Mouse (Mus musculus): ENCODE results near the gene Ugt2b34.
"Not testable (repeated sequence)": the region's sequence is repeated elsewhere in the genome, so short reads cannot be mapped to it uniquely, and the experiment has no call there.

Gene Ugt2b34

DNA sequence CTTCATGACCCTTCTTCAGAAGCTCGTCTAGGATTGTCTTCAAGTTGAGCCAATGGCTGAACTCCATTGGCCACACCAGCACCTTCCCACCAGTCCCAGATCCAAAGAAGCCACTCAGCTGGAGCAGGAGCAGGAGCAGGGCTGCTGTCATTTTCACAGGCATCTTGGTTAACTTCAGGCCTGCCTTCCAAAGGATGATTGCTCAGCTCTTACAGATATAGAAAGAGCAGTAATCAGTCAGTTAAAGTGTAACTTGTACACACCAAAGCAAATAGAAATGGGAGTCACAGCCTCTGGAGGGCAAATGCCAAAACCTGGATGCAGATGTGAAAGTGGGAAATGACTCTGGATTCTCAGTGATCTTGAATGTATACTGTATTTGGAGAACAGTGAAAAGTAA lies at the start of gene Ugt2b34:
Gene Ugt2b34, minus strand, starts transcription at position 180 of the 400 bp plus-strand sequence.
- DNase-seq (ENCODE audit: low spot score in 2 of 2) = no peak

DNA sequence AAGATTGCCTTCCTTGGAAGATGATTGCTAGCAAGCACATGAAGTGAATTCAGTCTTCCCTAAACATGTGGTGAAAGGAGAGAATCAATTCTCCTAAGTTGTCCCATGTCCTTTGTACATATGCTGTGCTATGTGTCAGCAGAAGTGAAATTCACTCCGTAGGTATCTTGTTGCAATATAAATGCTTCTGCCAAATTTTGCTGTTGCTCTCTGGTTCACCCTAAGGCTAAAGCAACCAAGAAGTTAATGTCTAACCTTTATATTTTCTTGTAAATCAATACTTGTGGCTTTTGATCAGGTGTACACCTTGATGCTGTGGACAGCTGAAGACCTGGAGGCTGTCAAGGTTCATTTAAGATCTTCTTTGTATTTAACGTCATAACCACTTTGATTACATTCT lies 35.4 kb upstream of the Ugt2b34 start:
- no peak for DNase-seq (ENCODE audit: low spot score in 2 of 2)

DNA sequence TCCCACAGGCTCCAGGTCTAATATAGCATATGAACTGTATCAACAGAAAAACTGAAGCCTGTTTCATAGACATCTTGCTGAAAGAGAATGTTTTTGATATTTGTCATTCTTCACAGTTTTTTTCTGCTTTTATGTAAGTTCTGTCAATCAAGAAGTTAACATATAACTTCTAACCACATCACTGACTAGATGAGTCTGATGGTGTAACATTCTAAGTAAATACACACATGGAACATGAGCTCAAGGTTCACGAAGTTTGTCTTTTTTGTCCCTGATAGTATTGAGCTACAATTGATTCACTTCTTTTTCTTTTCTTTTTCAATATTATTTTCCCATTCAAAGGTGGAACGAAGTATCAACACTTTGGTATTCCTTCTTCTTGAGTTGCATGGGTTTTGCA lies 19.7 kb upstream of the Ugt2b34 start, which contains the start of gene Ugt2b1:
Gene Ugt2b1, minus strand, starts transcription at position 105 of the 400 bp plus-strand sequence.
- no peak for DNase-seq (ENCODE audit: low spot score in 2 of 2)

DNA sequence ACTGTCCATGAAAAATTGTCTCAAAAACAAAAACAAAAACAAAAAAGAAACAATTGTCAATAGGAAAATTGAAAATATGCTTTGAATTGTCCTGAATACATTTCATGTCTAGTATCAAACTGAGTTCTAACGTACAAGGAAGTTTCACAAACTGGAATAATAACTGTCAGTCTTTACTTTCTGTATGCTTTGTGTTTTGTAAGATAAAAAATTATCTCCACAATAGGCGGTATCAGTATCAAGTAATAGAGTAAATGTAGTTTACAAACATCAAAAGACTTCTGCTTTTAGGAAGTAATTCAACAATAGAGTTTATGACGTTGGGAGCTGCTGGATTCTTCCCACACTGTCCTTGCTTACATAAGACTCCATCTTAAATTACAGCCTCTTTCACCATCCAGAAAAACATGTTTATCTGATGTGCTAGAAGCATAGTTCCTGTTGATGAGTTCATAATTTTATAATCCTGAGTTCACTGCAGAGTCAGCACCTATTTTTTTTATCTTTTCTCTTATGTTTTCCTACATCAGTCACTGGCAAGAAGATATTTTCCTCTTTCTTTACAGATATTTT lies 14.0 kb upstream of the Ugt2b34 start:
- DNase-seq (ENCODE audit: low spot score in 2 of 2) = no peak

DNA sequence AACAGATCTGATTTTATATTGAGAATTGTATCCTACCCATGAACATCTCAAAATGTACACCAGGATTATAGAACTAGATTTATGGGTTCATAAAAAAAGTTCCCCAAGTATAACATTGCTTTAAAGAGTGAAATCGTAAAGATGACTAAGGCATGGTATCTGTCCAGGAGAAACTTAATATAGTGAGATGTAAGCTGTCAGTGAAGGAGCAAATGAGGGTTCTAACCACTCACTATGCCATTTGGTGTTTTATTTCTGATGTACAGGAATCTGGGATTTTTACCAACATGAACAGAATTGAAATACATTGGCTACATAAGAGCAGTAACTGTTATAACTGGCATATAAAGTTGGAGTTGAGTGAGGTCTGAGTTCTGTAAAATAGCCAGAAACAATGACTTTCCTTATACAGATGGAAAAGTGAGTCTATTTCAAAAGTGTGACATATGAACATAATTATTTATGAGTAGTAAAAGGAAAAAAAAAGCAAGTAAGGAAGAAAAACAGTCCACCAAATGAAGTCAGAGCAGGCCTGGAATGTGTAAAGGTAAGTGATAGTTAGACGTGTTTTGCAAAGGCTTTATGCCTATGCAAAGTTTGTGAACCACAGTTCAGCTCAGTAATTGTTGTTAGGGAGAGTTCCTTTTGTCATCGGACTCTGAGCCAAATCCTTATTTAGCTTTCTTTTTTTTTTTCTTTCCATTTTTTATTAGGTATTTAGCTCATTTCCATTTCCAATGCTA lies 4.8 kb upstream of the Ugt2b34 start:
- DNase-seq (ENCODE audit: low spot score in 2 of 2) = no peak

DNA sequence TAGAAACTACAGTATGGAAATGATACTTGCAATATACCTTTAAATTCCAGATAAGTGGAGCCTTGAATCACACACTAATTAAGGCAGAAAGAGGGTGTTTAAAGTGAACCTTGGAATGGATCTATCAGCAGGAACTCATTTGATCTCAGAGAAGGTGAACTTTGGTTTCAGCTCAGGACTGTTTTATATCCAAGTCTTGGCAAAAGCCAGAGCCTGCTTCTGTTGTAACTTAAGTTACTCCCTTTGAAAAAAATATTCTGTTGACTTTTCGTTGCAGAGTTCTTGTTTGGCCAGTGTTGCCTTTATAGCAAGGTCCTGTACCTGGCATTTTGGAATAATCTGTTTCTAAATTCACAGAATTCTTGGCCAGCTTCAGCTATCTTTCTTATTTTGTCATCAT lies 4.0 kb upstream of the Ugt2b34 start:
- no peak for DNase-seq (ENCODE audit: low spot score in 2 of 2)

DNA sequence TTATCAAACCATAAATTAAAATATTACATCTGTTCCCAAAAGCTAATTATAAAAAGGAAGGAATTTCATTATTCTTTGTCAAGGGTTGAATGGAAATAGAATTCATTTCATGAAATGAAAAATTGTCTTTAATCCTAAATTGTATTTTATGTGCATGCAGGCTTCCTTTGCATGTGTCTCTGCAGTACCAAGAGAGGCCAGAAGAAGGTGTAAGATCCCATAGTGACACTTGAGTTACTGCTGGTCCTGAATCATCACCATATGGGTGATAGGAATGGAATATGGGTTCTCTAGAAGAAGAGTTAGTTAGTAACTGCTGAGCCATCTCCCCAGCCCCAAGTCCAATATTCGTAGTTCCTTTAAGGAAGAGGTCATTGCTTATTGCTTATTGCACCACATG lies 16.8 kb downstream of the Ugt2b34 start:
- DNase-seq (ENCODE audit: low spot score in 2 of 2) = no peak

DNA sequence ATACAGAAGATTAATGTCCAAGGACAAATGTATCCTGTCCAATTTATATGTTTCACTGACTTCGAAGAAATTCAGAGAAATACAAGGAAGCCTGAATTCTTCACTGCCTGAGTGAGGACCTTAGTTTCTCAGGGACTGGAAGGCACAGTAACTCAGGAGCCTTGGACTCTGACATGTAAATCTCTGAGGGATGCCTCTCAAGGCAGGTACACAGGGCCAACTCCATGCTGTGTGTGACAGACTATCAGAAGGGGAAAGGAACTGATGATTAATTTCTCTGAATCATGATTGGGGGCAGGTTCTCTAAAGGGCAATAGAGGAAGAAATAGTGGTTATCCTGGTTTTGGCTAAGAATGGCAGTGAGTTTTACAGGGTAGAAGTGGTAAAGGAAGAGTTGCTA lies 18.3 kb downstream of the Ugt2b34 start:
- DNase-seq (ENCODE audit: low spot score in 2 of 2) = no peak

DNA sequence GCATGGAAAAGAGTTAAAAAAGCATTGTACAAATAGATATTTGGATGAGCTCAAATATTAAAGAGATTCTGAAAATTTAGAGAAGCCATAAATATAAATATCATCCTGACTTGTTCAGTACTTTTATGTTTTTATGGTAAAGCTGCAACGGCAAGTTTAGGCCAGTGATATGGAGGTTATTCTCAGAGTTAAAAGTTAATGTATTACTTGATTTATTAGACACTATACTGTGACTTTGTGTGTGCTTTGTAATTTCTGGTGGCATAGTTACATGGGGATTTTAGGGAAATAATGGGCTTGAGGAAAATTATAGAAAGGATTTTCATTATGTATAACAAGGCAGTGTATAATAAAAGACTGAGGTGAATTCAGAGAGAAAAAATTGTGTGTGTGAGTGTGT lies 19.7 kb downstream of the Ugt2b34 start:
- no peak for DNase-seq (ENCODE audit: low spot score in 2 of 2)

DNA sequence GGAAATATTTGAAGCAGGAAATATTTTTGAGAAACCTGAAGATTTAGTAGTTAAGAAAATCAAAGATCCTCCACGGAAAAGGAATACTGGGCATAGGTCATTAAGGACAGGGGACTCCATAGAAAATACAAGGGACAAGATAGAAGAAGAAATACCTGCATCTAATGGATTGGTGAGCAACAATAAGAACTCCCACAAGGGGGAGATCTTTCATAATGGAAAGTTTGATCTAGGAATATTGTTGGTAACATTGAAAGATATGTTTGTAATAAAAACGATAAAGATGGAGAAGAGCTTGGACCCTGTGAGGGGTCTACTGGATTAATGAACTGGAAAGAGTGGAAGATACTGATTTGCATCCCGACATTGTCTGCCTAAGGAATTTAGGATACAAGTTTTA lies 20.1 kb downstream of the Ugt2b34 start:
- DNase-seq (ENCODE audit: low spot score in 2 of 2) = no peak

DNA sequence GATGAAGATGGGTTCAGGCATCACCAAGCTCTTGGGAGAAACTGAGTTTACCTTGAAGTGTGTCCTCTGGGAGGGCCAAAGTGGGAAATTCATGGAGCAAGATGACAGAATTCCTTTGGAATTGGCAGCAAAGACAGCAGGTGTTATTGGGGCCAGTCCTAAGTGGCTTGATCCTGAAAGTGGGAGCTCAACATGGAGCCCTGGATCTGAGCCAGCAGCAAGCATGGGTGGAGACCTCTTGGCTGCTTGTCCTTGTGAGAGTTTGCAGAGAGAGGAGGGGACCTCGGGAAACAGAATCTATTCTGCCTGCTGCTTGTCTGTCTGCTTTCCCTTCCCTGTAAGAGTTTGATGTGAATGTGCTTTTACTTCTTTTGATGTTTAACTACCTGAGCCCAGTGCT lies 34.9 kb downstream of the Ugt2b34 start:
- no peak for DNase-seq (ENCODE audit: low spot score in 2 of 2)

DNA sequence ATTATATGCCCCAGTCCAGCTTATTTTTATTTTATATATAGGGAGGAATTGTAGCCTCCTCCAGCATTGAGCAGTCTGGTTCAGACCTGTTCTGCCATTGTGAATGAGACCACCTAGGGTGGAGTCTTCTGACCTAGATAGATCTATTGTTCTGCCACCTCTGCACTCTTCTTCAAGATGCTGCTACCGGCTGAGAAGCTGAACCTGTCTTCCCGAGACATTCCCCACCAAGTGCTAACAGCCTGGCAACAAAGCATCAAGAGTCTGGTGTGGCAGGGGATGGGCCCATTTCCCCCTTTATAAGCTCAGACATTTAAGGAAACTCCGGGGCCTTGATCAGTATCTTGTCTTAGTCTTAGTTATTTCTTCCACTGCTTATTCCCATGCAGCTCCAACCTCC lies 48.4 kb downstream of the Ugt2b34 start:
- no peak for DNase-seq (ENCODE audit: low spot score in 2 of 2)

DNA sequence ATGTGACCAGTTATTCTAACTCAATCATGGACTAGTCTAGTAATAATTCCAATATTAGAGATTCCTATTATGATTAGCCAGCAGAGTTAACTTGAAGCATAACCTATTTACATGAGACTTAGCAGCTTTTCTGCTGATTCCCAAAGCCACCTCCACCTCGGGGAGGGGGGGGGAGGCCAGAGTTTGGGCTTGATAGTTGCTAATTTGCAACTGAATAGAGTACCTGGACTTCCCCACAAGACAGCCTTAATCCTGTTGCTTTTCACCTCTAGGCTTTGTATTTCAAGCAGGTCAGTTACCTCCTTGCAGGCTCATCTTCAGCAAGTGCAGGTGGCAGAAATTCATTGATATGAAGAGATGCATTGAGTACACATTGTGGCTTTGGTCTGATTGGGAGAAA lies 49.1 kb downstream of the Ugt2b34 start:
- no peak for DNase-seq (ENCODE audit: low spot score in 2 of 2)

DNA sequence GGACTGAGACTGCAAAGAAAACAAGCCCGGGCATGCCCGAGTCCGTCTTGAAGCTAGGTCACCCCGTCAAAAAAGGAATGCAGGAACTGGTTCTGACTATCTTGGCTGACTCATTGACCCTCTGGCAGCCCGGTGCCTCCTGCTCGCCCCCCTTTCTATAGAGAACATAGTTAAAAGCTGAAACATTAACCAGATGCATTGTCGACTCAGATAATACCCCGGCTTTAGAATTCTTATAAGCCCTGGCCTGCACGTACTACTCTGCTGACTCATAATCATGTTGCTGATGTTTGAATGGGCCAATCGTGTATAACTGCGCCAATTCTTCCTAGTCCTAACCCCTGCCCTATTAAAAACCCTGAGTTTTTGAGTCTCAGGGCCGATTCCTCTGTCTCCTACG lies 50.2 kb downstream of the Ugt2b34 start:
- peak; percentile 28 to 64 for DNase-seq (ENCODE audit: low spot score in 2 of 2)

DNA sequence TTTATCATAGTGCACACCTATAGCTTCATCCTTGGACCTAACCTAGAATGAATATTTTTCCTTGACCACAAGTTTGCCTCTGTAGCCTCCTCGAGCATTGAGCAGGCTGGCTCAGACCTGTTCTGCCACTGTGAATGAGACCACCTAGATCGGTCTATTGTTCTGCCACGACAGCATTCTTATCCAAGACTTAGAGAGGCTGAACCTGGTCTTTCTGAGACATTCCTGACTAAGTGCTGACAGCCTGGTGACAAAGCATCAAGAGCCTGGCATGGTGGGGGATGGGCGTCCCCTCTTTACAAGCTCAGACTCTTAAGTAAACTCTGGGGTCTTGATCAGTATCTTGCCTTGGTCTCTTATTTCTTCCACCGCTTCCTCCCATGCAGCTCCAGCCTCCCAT lies 55.1 kb downstream of the Ugt2b34 start:
- DNase-seq (ENCODE audit: low spot score in 2 of 2) = no peak

DNA sequence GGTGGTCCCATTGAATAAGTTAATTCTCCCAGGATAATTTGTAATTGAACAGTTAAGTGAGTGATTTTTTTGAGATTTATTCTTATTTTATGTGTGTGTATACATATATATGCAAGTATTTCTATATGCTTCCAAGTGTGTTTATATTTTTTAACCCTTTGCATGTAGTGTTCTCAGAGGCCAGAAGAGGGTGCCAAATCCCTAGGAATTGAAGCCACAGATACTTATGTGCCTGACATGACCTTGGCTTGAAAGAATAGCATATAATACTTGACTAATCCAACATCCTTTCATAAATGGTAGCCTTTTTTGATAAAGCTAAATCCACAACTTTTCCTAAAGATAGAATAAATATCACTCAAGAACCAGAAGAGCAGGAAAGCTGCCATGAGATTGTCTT lies 56.6 kb downstream of the Ugt2b34 start:
- DNase-seq (ENCODE audit: low spot score in 2 of 2) = no peak

DNA sequence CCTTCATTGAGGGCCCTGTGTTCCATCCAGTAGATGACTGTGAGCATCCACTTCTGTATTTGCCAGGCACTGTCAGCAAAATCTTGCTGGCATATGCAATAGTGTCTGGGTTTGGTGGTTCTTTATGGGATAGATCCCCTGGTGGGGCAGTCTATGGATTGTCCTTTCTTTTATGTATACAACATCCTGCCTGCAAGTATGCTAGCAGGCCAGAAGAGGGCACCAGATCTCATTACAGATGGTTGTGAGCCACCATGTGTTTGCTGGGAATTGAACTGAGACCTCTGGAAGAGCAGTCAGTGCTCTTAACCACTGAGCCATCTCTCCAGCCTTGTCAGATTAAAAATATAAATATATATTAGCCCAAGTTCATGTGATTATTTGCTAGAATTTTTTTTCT lies 65.5 kb downstream of the Ugt2b34 start:
- DNase-seq (ENCODE audit: low spot score in 2 of 2) = not testable (repeated sequence)

DNA sequence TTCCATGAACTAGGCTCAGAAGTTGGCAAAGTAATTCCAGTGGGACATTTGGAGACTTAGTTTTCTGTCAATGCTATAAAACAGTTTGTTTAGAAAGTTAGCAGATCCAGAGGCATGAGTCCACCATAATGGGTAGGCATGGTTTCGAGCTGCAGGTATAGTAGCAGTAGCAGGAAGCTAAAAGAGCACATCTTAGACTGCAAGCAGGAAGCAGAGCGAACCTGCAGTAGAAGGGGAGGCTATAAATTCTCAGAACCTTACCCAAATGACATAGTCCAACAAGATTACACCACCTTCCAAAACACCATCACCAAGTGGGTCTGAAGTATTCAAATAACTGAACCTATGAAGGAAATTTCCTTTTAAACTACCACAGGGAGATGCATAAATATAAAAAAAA lies 66.5 kb downstream of the Ugt2b34 start:
- DNase-seq (ENCODE audit: low spot score in 2 of 2) = no peak

All from urinary bladder, adult 18-20 months (tissue).